Mouse (Mus musculus) T-cell, adult 2 months (primary cell): Measurements from ENCODE around the gene Rap1gap2.

Experiments used
- DNase-seq: peaks from one replicate; pipeline ENCODE4 v3.0.0; 2022; ENCODE audit warnings: low spot score

Gene Rap1gap2

DNA sequence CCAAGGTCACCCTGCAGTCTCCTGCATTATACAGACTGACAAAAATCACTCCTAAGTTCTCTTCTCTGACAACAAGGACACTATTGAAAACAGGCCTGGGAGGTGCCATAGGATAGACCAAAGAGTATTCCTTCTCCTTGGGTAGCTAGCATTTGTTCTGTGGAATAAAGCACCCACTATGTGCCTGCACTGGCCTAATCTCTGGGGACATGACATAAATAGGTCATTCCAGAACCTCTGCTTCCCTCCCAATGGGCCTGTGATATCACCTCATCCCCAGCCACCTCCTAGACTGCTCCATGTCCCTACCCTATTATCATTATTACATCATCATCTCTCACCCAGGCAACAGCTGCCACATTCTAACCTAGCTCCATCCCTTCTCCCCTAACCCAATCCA lies 108.7 kb downstream of the Rap1gap2 start:
- DNase-seq = no peak

DNA sequence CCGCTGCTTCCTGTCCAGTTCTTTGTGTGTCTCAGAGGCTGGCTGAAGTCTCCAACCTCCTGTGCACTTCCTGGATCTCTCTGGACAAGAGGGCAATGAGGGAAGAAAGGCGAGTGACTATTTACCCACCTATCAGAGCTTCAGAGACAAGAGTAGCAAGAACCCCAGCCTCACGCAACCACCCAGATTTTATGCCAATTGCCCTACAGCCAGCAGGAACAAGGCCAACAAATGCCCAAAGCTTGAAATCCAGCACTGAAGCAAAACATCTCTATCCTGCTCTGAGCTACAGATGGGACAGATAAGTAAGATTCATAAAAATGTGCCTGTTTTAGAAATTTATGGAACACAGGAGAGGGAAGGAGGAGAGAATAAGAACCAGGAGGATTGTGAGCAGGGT lies 109.7 kb downstream of the Rap1gap2 start:
- no peak for DNase-seq

DNA sequence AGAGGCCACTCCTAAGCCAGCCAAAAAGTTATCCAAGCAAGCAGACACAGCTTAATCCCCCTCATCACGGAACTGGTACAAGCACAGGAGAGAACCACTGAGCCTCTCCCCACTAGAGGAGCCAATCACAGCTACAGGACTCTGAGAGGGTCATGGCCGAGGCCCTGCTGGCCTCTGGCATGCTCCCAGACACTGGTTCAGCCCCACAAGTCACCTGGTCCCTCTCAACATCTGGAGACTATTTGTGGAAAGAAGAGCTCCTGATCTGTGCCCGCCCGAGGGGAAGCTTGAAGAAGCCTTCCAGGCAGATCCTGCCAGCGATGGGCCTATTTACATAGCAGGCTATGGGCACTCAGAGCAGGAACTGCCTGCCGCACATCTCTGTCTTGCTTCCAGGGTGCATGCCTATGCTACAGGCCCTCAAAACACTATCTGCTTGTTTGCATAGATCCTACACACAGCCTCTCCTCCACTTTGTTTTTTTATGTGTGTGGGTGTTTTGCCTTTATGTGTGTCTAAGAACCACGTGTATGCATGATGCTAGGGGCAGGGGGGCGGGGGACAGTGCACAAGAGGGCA lies 111.1 kb downstream of the Rap1gap2 start:
- DNase-seq = no peak

DNA sequence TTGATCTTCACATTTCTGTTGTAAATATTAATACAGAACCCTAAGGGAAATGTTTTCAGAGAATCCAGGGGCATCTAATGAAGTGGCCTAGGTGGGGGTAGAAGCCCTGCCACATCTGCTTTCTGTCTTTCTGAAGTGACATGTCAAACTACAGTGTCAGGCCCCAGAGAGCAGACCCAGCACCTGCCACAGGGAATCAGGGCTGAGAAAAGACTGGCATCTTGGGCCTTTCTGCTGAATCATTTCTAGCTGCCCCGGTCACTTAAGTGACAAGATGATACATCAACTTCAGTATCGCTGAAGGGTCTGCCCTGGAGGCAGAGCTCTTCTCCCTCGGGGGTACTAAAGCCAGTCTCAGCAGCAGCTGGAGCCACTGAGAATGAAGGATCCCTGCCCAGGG lies 111.7 kb downstream of the Rap1gap2 start:
- no peak for DNase-seq

DNA sequence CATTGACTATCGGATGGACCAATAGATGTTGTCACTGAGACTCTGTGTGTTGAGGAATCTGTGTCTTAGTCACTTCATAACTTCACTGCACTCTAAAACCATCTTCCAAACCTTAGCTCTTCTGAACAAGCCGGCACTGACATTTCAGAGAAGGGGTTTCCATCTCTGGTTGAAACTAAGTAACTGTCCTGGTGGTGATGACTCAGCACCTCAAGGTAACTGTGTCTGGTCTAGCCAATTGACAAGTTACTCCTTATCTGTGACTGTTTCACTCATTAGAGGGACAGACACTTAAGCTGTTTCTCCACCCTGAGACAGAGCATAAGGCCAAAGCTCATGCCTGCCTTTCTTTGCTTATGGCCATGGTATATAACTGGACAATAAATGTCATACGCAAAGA lies 114.1 kb downstream of the Rap1gap2 start:
- DNase-seq = no peak

DNA sequence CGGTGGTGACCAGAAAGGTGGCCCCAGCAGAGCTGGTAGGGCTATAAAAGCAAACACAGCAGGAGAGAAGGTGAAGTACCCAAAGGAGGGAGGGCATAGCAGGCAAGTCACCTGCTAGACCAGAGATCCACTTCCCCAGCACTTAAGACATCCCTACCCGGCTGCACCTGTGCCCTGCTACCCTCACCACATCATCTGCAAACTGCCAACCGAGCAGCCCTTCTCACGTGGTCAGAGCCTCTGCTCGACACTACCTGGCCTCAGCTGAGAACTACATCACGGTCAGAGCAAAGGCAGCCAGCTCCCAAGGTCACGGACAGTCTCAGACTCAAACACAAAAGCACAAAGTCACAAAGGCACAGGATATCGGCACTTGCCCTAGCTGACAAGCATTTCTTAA lies 116.8 kb downstream of the Rap1gap2 start:
- DNase-seq = no peak

DNA sequence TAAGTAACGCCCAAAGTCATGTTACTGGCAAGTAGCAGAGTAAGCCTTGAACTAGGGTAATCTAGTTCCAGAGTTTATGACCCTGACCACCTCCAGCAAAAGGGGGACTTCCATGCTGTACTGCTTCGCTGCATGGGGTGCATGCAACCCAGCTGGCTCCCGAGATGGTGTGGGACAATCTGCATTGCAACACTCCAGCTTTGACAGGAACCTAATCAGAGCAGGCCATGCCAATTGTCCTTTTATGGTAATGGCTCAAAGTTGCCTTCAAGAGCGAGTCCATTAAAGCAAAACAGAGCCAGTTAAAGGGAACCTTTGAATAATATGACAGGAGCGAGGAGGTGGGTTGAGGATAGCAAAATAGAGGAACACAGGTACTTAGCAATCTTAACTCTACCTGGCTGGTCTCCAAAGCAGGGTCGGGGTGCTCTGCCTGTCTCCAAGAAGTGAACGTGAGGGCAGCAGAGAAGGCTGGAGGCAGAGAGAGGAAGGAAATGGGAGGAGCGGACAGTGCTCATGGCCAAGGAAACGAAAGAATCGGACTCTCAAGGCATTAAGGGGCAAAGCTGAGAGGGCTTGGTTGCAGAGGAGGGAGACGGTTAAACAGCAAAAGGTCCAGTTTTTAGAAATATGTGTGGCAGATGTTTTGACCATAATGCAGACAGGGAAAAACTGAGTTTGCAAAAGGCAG lies 117.4 kb downstream of the Rap1gap2 start:
- DNase-seq = no peak

DNA sequence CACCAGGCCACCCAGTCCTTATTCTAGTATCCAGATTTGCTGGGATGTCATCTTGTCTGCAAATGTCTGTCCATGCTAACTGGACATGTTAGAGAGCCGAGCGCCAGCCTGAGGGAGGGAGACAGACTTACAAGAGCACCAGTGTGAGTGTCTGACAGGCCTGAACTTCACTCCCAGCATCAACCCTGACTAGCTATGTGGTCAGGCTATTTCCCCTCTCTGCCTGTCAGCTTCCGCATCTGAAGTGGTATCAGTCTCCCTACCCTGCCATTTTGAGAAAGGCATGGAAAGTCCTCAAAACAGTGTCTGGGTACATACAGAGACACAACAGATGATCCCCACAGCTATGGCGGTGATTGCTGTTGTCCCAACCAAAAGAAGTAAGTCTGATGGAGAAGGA lies 119.6 kb downstream of the Rap1gap2 start:
- DNase-seq = no peak

DNA sequence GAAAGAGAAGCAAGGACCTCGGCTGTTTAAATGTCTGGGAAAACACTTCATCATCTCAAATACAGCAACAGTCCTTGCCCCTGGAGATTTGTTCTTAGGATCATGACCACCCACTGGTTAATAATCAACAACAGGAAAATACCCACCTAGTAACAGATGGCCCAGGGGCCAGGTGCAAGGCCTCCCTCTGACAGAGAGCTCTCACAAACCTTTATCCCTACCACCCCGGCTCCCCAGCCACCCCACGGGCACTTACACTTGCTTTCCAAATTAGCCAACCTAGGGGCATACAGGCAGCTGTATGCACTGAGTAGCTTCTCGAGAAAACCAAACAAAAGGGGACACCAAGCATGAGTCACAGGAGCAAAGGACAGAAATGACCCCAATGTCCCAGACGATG lies 121.5 kb downstream of the Rap1gap2 start:
- DNase-seq = no peak

DNA sequence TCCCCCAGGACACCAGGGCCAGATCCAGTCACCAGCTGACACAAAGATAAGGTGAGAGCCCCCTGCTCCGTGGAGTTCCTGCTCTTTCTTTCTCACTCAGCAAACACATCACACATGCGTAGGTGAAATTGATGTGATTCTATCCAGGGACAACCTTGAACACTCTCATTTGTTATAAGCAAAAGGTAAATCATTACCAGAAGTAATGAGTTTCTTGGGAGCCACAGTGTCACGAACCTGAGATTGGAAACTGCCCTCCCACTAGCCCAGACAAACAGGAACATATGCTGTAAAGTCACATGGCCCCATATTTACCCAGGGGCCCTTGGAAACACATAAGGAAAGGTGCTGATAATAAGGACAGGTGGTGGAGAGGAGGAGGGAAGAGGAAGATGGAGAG lies 122.8 kb downstream of the Rap1gap2 start:
- DNase-seq = no peak

DNA sequence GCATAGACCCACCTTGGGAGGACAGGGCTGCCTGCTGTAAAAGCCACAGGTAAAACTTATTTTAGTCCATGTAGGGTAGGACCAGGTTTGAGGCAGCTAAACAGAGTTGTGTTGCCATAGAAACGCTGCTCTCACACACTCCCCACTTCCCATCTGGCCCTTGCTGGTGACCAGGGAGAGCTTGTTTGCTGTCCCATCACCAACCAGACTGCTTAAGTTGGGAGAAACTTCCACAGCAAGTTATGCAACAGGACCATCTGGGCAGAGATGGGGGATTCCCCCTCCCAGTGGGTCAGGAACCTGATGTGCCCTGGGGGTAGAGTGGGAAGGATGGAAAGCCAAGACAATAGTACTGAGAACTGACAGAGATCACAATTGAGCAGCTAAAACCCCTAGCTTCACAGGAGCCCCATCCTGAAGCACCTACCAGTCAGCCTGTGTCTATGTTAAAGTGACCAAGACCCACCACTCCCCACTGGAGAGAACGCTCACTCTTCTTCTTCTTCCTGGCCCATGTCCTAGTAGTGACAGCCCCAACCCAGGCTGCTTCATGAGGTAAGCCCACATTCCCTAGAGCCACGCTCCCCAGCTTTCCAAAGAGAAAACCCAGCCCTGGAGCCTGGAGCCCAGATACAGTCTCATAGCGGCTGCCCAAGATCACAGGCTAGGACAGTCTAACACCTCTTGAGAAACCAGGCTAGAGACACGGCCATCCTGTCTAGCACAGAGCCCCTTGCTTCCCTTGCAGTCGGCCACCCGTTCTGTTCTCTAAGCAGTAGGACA lies 125.1 kb downstream of the Rap1gap2 start:
- DNase-seq = no peak

DNA sequence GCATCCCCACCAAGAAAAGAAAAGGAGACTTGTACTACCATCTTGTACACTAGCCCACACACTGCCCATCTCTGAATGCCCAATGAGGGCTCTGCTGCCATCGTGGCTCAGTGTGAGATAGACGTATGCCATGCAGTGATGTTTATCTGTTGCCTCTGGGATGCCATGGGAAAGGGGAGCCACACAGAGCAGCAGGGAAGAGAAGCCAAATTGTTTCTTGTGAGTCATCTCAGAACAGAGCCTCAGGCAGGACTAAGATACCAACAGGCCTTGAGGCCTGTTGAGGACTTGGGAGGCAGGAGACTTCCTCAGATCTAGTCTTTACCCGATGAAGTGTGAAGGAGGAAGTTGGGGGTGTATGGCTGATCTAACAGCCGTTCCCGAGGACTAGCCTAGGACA lies 126.8 kb downstream of the Rap1gap2 start:
- DNase-seq = no peak

DNA sequence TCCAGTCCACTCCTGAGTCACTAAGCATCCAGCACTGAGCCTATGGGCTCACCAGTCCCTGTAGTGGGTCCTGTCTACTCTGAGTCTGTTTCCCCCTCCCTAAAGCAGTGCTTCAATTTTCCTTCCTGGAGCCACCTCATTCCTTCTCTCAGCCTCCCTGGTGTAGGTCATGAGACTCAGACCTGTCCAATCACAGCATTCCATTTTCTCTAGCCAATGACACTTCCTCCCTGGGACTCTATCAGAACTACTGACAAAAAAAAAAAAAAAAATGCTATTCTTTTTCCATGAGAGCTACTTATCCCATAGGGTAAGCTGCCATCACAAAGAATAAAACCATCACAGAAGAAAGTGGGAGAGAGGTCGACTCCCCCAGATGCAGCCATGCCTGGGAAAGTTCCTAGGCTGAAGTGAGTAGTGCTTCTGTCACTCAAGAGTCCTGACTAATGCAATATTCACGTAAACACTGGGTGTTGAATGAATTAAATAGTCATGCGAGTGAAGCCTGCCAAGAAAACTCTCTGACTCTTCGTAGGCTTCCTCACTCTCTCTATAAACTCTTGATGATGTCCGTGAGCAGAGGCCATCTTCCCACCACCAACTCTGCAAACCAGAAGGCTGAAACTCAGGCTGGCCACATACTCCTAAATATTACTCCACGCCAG lies 127.4 kb downstream of the Rap1gap2 start:
- DNase-seq = no peak

DNA sequence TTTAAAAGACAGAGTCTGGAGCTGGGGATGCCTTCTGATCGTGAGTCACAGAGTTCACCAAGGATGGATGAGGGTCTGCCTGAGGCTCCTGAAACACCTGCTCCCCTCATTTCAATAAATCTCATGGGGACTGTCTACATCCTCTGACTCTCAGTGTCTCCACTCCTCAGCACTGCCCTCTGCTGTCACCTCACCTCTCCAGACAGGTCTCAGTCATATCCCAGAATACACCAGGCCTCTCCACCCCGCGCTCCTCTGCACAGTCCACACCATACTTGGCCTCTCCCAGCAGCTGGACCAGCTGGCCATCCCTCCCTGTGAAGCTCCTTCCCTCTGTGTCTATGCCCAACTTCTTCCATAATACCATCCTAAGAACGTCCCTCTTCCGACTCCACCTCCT lies 128.9 kb downstream of the Rap1gap2 start:
- no peak for DNase-seq

DNA sequence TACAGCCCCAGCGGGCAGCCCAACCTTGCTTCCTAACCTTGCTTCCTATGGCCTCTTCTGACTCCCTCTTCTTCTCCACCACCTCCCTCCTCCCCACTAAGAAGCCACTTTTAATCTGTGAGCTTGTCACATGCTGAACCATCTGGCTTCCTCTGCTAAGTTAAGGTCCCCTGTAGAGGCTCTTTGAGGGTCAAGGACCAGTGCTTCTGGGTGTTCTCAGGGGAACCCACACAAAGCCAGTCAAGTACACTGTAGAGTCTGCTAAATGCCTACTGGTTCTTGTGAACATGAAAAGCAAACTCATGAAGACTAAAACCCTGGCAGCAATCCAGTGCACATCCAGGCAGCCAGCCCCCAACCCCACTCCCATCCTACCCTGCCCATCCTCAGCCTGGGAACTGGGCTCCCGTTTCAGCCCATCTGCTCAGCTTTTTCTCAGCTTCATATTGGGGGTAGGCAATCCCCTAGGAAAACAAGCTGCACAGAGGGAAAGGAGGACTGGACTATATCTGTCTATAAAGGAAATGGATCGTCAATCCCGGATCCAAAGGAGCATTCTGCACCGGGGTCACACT lies 130.9 kb downstream of the Rap1gap2 start:
- no peak for DNase-seq

DNA sequence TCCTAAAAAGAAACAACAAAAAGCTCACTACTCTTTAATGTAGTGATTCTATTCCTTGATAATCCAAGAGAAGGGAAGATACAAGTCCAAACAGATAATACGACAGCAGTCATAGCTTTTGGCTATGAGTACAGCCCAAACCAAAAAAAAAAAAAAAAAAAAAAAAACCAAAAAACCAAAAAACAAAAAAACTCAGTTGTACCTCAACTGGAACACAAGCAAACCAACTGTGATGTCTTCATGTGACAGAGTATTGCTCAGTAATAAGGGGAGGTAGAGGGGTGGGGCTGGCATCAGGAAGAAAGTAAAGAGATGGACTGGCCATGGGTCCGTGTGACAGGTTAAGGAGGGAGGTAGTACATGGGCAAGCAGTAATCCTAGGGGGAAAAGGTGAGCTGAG lies 131.8 kb downstream of the Rap1gap2 start:
- DNase-seq = no peak

DNA sequence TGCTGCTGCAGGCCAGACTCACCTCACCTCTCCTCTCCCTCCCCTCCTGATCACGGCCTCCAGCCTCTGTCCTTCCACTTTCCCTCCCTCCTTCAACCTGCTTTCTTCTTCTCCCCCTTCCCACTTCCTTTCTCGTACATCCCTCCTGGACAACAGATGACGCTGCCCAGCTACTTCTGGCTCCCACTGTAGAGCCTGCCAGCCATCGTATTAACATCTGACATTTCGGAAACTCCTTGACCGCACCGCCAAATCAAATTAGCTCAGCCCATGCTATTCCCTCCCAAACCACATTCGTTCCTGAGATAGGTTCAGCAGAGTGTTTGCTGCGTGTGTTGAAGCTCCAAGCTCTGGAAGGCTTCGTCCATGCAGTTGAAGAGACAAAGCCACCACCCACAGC lies 138.0 kb downstream of the Rap1gap2 start:
- no peak for DNase-seq

DNA sequence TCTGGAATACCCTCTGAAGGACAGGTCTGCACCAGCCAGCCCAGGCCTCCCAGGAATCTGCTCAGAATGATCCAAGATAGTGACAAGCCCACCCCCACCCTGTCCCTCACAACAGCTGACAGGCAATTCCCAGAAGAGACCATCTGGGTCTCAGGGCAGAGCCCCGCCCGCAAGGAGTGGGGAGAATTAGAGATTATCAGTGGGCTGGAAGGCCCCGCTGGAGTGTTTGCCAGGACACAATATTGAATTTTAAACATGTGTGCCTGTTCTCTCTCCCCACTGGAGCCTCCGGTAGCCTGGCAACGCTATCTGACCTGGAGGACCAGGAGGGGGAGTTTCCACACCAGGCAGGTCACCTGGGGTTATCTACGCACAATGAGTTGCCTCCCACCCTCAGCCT lies 142.5 kb downstream of the Rap1gap2 start:
- no peak for DNase-seq

DNA sequence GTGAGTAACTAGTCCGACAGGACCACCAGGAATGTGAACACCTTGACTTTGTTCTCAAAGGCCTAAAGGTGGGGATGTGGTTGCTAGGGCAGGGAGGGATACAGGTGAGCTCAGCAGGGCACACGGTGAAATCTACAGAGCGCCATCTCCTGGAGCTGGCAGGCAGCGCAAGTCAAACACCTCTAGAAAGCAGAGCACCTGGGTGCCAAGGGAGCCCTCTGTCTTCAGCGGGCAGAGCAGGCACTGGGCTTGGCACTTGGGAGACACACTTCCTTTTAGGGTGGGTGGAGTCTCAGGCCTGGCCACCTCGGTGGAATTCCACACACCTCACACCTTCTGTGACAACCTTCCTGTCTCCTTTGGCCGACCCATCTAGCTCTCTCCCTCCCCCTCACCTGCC lies 145.0 kb downstream of the Rap1gap2 start:
- no peak for DNase-seq

DNA sequence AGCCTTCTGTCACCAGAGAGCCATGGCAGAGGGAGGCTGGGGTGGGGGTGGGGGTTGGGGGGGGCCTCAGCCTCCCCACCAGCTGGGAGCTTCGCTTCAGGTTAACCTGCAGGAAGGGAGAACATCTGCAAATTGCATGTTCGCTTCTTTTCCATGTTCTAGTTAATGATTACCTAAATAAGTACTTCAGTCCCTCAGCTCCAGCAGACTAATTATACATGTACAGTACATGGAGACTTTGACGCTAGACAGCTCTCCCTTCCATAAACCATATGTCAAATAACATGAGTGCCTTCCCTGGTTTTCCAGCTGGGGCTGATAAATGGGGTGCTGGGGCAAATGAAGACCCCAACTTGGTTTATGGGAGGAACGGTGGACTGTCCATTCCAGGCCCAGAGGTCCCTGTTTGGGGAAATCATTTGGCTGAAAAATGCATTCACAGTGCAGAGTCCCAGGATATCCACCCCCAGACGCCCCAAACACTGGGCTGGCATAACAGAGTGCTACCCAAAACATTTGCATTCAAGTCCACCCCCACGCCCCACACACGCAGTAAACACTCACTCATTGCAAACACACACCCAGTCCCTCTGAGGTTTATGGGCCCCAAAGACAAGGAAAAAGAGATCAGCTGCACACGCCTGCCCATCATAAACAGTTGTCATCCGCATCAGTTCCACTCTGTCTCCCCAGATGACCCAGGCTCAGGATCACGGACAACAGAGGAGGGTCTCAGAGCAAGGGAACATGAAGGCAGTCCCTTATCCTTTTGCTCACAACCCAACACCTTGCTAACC lies 146.3 kb downstream of the Rap1gap2 start:
- no peak for DNase-seq

DNA sequence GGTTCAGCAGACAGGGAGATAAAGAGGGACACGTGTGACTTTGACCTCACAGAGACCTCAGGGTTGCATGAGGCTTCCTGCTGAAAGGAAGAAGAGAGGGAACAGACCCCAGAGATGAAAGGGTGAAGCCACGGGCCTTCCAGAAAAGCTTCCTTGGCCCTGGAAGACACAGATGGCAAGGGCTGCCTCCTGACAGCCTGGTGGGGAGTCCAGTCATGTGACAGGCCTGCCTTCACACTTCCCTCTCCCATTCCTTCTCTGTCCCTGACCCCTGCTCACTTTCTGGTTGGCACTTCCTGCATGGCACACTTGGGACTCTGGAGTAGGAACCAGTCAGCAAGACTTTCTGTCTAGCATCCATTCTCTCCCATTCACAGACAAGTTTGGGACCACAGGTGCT lies 148.1 kb downstream of the Rap1gap2 start:
- DNase-seq = no peak

DNA sequence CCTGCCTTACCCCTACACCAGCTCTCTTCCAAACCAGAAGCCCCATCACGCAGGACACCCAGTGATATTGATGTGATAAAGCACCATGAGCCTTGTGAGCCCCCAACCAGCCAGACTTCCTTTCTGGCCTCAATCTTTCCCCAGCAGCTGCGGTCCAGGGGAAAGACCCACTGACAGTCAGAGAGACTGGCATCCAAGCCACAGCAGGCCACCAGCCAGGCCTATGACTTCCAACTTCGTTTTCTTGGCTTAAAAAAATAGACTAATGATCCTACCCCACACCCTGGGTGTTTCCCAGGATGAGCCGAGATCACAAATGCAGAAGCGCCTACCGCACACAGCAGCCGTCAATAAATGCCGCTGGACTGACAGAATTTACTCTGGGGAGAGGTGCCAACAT lies 151.1 kb downstream of the Rap1gap2 start:
- DNase-seq = no peak
